Mouse (Mus musculus): Measurements from ENCODE around the gene Ezr.
"Not testable (repeated sequence)": the region's sequence is repeated elsewhere in the genome, so short reads cannot be mapped to it uniquely, and the experiment has no call there.

Gene Ezr

GRCm38 (mm10) chr17:6707422-6707821 lies 75.2 kb downstream of the Ezr start:
- not testable (repeated sequence) for DNase-seq (ENCODE audit: low spot score)

- DNase-seq (ENCODE audit: low spot score), result not testable (repeated sequence)
Observed at GRCm38 (mm10) chr17:6706448-6706847, 76.1 kb downstream of the Ezr start.

- not testable (repeated sequence) for DNase-seq (ENCODE audit: low spot score)
Observed at GRCm38 (mm10) chr17:6703381-6704270, 79.0 kb downstream of the Ezr start.

GRCm38 (mm10) chr17:6702625-6703221 lies 79.9 kb downstream of the Ezr start:
- DNase-seq (ENCODE audit: low spot score), result not testable (repeated sequence)

GRCm38 (mm10) chr17:6700077-6700476 lies 82.5 kb downstream of the Ezr start:
- not testable (repeated sequence) for DNase-seq (ENCODE audit: low spot score)

- not testable (repeated sequence) for DNase-seq (ENCODE audit: low spot score)
Observed at GRCm38 (mm10) chr17:6699502-6699901, 83.1 kb downstream of the Ezr start.

- DNase-seq (ENCODE audit: low spot score), result not testable (repeated sequence)
Observed at GRCm38 (mm10) chr17:6697224-6697775, 85.3 kb downstream of the Ezr start.

- not testable (repeated sequence) for DNase-seq (ENCODE audit: low spot score)
Observed at GRCm38 (mm10) chr17:6696521-6696920, 86.1 kb downstream of the Ezr start.

- not testable (repeated sequence) for DNase-seq (ENCODE audit: low spot score)
Observed at GRCm38 (mm10) chr17:6695712-6696111, 86.9 kb downstream of the Ezr start.

GRCm38 (mm10) chr17:6691596-6691995 lies 91.0 kb downstream of the Ezr start:
- DNase-seq (ENCODE audit: low spot score), result peak; percentile 64

GRCm38 (mm10) chr17:6689344-6689743 lies 93.2 kb downstream of the Ezr start:
- DNase-seq (ENCODE audit: low spot score), result not testable (repeated sequence)
